Mouse (Mus musculus) MEL (cell line): ENCODE results near the gene Eif5a. TPM values are rescaled to one million over a fixed set of nuclear protein-coding genes. Genes with fewer than 3 reads are reported as not detected.

Experiments used
- DNase-seq: peaks from one replicate; pipeline ENCODE4 v3.0.0; 2011; ENCODE audit warnings: low read depth, low spot score
- H3K27ac ChIP-seq: 2 replicates; pipeline ENCODE4 v1.5.1; 2012; ENCODE audit warnings: low read depth, mild to moderate bottlenecking, control low read depth, low read length, moderate library complexity; ENCODE audit not compliant: control insufficient read depth
- H3K27me3 ChIP-seq, 2 experiments: fragments of 150-350 bp in 1 of 2; sonication (generic) in 1 of 2; 2 replicates each; pipeline ENCODE4 v1.6.1; 2012; ENCODE audit warnings: low read length in 2 of 2, mild to moderate bottlenecking in 2 of 2, improper control_type of control experiment in 1 of 2, moderate library complexity in 1 of 2; ENCODE audit not compliant: insufficient read depth in 2 of 2, control insufficient read depth in 1 of 2
- H3K36me3 ChIP-seq, 2 experiments: 2 replicates each; pipeline ENCODE4 v1.6.1; 2012 to 2014; ENCODE audit warnings: low read length in 2 of 2, improper control_type of control experiment in 1 of 2, inconsistent platforms in 1 of 2, mild to moderate bottlenecking in 1 of 2; ENCODE audit not compliant: insufficient read depth in 2 of 2, control insufficient read depth in 1 of 2
- H3K4me1 ChIP-seq, 2 experiments: fragments of 150-350 bp in 1 of 2; sonication (generic) in 1 of 2; 2 replicates each; pipeline ENCODE4 v1.6.1; 2012; ENCODE audit warnings: low read length in 2 of 2, improper control_type of control experiment in 1 of 2, mild to moderate bottlenecking in 1 of 2; ENCODE audit not compliant: insufficient read depth in 2 of 2, control insufficient read depth in 1 of 2
- H3K4me3 ChIP-seq, 2 experiments: fragments of 150-350 bp in 1 of 2; sonication (generic) in 1 of 2; 2 replicates each; pipeline ENCODE4 v1.5.1; 2012; ENCODE audit warnings: low read depth in 2 of 2, low read length in 2 of 2, mild to moderate bottlenecking in 2 of 2, moderate library complexity in 2 of 2, control low read depth in 1 of 2, improper control_type of control experiment in 1 of 2; ENCODE audit not compliant: control insufficient read depth in 1 of 2, insufficient read depth in 1 of 2
- H3K79me2 ChIP-seq: 2 replicates; pipeline ENCODE4 v1.6.1; 2012; ENCODE audit warnings: mild to moderate bottlenecking, low read length, moderate library complexity; ENCODE audit not compliant: control insufficient read depth, poor library complexity, insufficient read depth
- H3K9ac ChIP-seq: 2 replicates; pipeline ENCODE4 v1.6.1; 2012; ENCODE audit warnings: low read depth, mild to moderate bottlenecking, control low read depth, low read length, moderate library complexity; ENCODE audit not compliant: control insufficient read depth, poor library complexity, severe bottlenecking
- H3K9me3 ChIP-seq: fragments of 150-350 bp; sonication (generic); replicated peaks from 2 replicates; pipeline ENCODE4 v1.6.1; 2012; ENCODE audit warnings: mild to moderate bottlenecking, low read length, improper control_type of control experiment, moderate library complexity; ENCODE audit not compliant: insufficient read depth
- BHLHE40 ChIP-seq: IDR thresholded peaks from 2 replicates; pipeline ENCODE4 v1.6.1; 2012; ENCODE audit warnings: low read depth, mild to moderate bottlenecking, inconsistent platforms, low read length, improper control_type of control experiment, borderline replicate concordance
- CHD2 ChIP-seq: IDR thresholded peaks from 2 replicates; pipeline ENCODE4 v1.6.1; 2011; ENCODE audit warnings: low read length, improper control_type of control experiment
- CTCF ChIP-seq, 3 experiments: IDR thresholded peaks in 2 of 3; conservative IDR thresholded peaks in 1 of 3; 2 replicates each; pipeline ENCODE4 v1.5.1; 2011 to 2012; ENCODE audit warnings: low read length in 3 of 3, low read depth in 2 of 3, mild to moderate bottlenecking in 2 of 3, improper control_type of control experiment in 1 of 3, inconsistent platforms in 1 of 3, mixed read lengths in 1 of 3, moderate library complexity in 1 of 3; ENCODE audit not compliant: control insufficient read depth in 1 of 3, insufficient read depth in 1 of 3, poor library complexity in 1 of 3, severe bottlenecking in 1 of 3
- ELF1 ChIP-seq: IDR thresholded peaks from 2 replicates; pipeline ENCODE4 v1.6.1; 2014; ENCODE audit warnings: low read depth, mild to moderate bottlenecking, inconsistent platforms, low read length, improper control_type of control experiment, moderate library complexity
- EP300 ChIP-seq, 2 experiments: IDR thresholded peaks; 2 replicates each; pipeline ENCODE4 v1.6.1; 2011; ENCODE audit warnings: improper control_type of control experiment in 2 of 2, low read length in 2 of 2, low read depth in 1 of 2, mild to moderate bottlenecking in 1 of 2
- GABPA ChIP-seq: IDR thresholded peaks from 2 replicates; pipeline ENCODE4 v1.6.1; 2012; ENCODE audit warnings: low read depth, mild to moderate bottlenecking, inconsistent platforms, low read length, improper control_type of control experiment, moderate library complexity
- HCFC1 ChIP-seq: IDR thresholded peaks from 2 replicates; pipeline ENCODE4 v1.6.1; 2012; ENCODE audit warnings: low read depth, mild to moderate bottlenecking, inconsistent platforms, low read length, improper control_type of control experiment, moderate library complexity
- JUND ChIP-seq: IDR thresholded peaks from 2 replicates; pipeline ENCODE4 v1.6.1; 2011; ENCODE audit warnings: low read depth, mild to moderate bottlenecking, improper control_type of control experiment, low read length
- KAT2A ChIP-seq: conservative IDR thresholded peaks from 2 replicates; pipeline ENCODE4 v1.6.1; 2012; ENCODE audit warnings: low read depth, low read length, improper control_type of control experiment, inconsistent platforms
- MAFK ChIP-seq: IDR thresholded peaks from 2 replicates; pipeline ENCODE4 v1.6.1; 2011; ENCODE audit warnings: low read depth, mild to moderate bottlenecking, low read length, improper control_type of control experiment, borderline replicate concordance
- MAZ ChIP-seq: IDR thresholded peaks from 2 replicates; pipeline ENCODE4 v1.6.1; 2012; ENCODE audit warnings: low read depth, mild to moderate bottlenecking, inconsistent platforms, low read length, improper control_type of control experiment
- MYB ChIP-seq: IDR thresholded peaks from 2 replicates; pipeline ENCODE4 v1.6.1; 2011; ENCODE audit warnings: mild to moderate bottlenecking, low read depth, low read length, improper control_type of control experiment
- NELFE ChIP-seq: IDR thresholded peaks from 2 replicates; pipeline ENCODE4 v1.6.1; 2011; ENCODE audit warnings: low read depth, low read length, improper control_type of control experiment
- NRF1 ChIP-seq: IDR thresholded peaks from 2 replicates; pipeline ENCODE4 v1.6.1; 2014; ENCODE audit warnings: low read depth, mild to moderate bottlenecking, inconsistent platforms, low read length, improper control_type of control experiment, moderate library complexity; ENCODE audit not compliant: poor library complexity, insufficient read depth, severe bottlenecking
- POLR2AphosphoS2 ChIP-seq: IDR thresholded peaks from 2 replicates; pipeline ENCODE4 v1.6.1; 2011; ENCODE audit warnings: low read length, improper control_type of control experiment
- POLR2AphosphoS5 ChIP-seq: IDR thresholded peaks from 2 replicates; pipeline ENCODE4 v1.6.1; 2012; ENCODE audit warnings: low read depth, borderline replicate concordance, mild to moderate bottlenecking, inconsistent platforms, low read length, moderate library complexity, mixed read lengths
- RAD21 ChIP-seq: IDR thresholded peaks from 2 replicates; pipeline ENCODE4 v1.6.1; 2011; ENCODE audit warnings: mild to moderate bottlenecking, low read depth, low read length, improper control_type of control experiment
- RCOR1 ChIP-seq: IDR thresholded peaks from 2 replicates; pipeline ENCODE4 v1.6.1; 2012; ENCODE audit warnings: low read depth, mild to moderate bottlenecking, inconsistent platforms, low read length, improper control_type of control experiment
- SIN3A ChIP-seq: IDR thresholded peaks from 2 replicates; pipeline ENCODE4 v1.6.1; 2012; ENCODE audit warnings: low read length, improper control_type of control experiment, inconsistent platforms
- SMC3 ChIP-seq: IDR thresholded peaks from 2 replicates; pipeline ENCODE4 v1.6.1; 2011; ENCODE audit warnings: low read depth, low read length, improper control_type of control experiment
- TAL1 ChIP-seq: IDR thresholded peaks from 2 replicates; pipeline ENCODE4 v1.6.1; 2012; ENCODE audit warnings: mild to moderate bottlenecking, inconsistent platforms, low read length, moderate library complexity, mixed read lengths
- TBP ChIP-seq: IDR thresholded peaks from 2 replicates; pipeline ENCODE4 v1.8.0; 2011; ENCODE audit warnings: low read depth, low read length, improper control_type of control experiment
- TCF12 ChIP-seq: IDR thresholded peaks from 2 replicates; pipeline ENCODE4 v1.6.1; 2014; ENCODE audit warnings: low read depth, mild to moderate bottlenecking, inconsistent platforms, low read length, improper control_type of control experiment, moderate library complexity
- UBTF ChIP-seq: IDR thresholded peaks from 2 replicates; pipeline ENCODE4 v1.6.1; 2012; ENCODE audit warnings: low read depth, mild to moderate bottlenecking, inconsistent platforms, low read length, improper control_type of control experiment, moderate library complexity, borderline replicate concordance; ENCODE audit not compliant: insufficient read depth
- USF1 ChIP-seq: IDR thresholded peaks from 2 replicates; pipeline ENCODE4 v1.6.1; 2014; ENCODE audit warnings: low read depth, mild to moderate bottlenecking, inconsistent platforms, low read length, improper control_type of control experiment, moderate library complexity
- USF2 ChIP-seq, 2 experiments: IDR thresholded peaks; 2 replicates each; pipeline ENCODE4 v1.6.1; 2011 to 2012; ENCODE audit warnings: improper control_type of control experiment in 2 of 2, low read length in 2 of 2, borderline replicate concordance in 1 of 2, inconsistent platforms in 1 of 2, low read depth in 1 of 2, mild to moderate bottlenecking in 1 of 2; ENCODE audit not compliant: insufficient read depth in 1 of 2
- ZC3H11A ChIP-seq: IDR thresholded peaks from 2 replicates; pipeline ENCODE4 v1.6.1; 2012; ENCODE audit warnings: low read depth, mild to moderate bottlenecking, inconsistent platforms, low read length, improper control_type of control experiment
- ZKSCAN1 ChIP-seq: IDR thresholded peaks from 2 replicates; pipeline ENCODE4 v1.6.1; 2012; ENCODE audit warnings: low read depth, mild to moderate bottlenecking, inconsistent platforms, low read length, improper control_type of control experiment, moderate library complexity
- ZMIZ1 ChIP-seq: IDR thresholded peaks from 2 replicates; pipeline ENCODE4 v1.6.1; 2012; ENCODE audit warnings: low read depth, mild to moderate bottlenecking, inconsistent platforms, low read length, improper control_type of control experiment, moderate library complexity
- ZNF384 ChIP-seq: IDR thresholded peaks from 2 replicates; pipeline ENCODE4 v1.6.1; 2012; ENCODE audit warnings: low read depth, mild to moderate bottlenecking, inconsistent platforms, low read length, improper control_type of control experiment
- polyA plus RNA-seq, 2 experiments: library from polyadenylated mRNA; stranded (reverse) in 1 of 2; unstranded in 1 of 2; fragments of >175 nt in 1 of 2; fragments of >200 nt in 1 of 2; gene quantifications; 2 replicates each; pipeline versions ENCODE4 v1.2.1 to v1.2.4; 2012; ENCODE audit warnings: low replicate concordance in 2 of 2, low read depth in 1 of 2; ENCODE audit not compliant: insufficient read length in 2 of 2, insufficient read depth in 1 of 2, missing spikeins in 1 of 2
- total RNA-seq: library from RNA; depleted of rRNA; stranded (reverse); fragments of 300-350 nt; gene quantifications from 2 replicates; pipeline ENCODE4 v1.2.3, GENCODE M21; 2012

The Eif5a gene
- total and polyA plus RNA-seq, 3 experiments: 1,272 to 3,185 (median 1,428) TPM

DNA sequence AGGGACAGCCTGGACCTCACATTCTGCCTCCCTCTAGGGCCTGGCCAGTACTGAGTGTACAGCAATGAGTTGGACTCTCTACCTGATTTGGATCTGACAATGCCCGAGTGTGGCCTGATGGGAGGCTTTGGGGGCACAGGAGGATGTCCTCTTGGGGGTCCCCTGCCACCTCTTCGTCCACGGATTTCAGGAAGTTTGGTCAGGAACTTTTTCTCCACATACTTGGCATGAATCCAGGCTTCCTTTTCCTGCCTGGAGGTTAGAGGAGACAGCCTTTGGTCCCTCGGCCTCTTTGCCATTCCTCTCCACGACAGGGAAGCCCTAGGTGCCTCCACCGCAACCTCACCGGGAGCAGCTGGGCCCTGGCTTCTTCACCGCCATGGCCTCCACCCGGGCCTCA is 37.5 kb downstream of the Eif5a start:
- peaks cover 8 to 35% of the 10 kb centered on the region in 2 experiments for H3K4me1 ChIP-seq
- no peak for DNase-seq
- peaks cover 0 to 16% of the 10 kb centered on the region in 2 experiments; a peak in 2 of 4 replicates for H3K36me3 ChIP-seq
- no peak overlapping the region for H3K9ac ChIP-seq
- H3K79me2 ChIP-seq: no peaks in the 10 kb centered on the region
- TF ChIP-seq ZNF384 (no peak), POLR2AphosphoS5 (no peak), ZKSCAN1 (no peak), NELFE (no peak), TBP (no peak), UBTF (no peak), ZMIZ1 (no peak), RAD21 (no peak), CTCF (IDR thresholded peaks at IDR 0.05 in 2 of 3, conservative IDR thresholded peaks at IDR 0.05 in 1 of 3; ENCODE audit: control insufficient read depth in 1 of 3, insufficient read depth in 1 of 3, low read depth in 2 of 3, low read length in 3 of 3, poor library complexity in 1 of 3, severe bottlenecking in 1 of 3) (no peak), HCFC1 (no peak), MAZ (no peak), MYB (no peak)
- no peak overlapping the region for H3K4me3 ChIP-seq
- H3K27me3 ChIP-seq: no peaks in the 10 kb centered on the region
- no peaks in the 10 kb centered on the region for H3K9me3 ChIP-seq
- H3K27ac ChIP-seq: 0 out of 2 replicates have a peak overlapping the region, but pooled peaks have one; percentile 13

DNA sequence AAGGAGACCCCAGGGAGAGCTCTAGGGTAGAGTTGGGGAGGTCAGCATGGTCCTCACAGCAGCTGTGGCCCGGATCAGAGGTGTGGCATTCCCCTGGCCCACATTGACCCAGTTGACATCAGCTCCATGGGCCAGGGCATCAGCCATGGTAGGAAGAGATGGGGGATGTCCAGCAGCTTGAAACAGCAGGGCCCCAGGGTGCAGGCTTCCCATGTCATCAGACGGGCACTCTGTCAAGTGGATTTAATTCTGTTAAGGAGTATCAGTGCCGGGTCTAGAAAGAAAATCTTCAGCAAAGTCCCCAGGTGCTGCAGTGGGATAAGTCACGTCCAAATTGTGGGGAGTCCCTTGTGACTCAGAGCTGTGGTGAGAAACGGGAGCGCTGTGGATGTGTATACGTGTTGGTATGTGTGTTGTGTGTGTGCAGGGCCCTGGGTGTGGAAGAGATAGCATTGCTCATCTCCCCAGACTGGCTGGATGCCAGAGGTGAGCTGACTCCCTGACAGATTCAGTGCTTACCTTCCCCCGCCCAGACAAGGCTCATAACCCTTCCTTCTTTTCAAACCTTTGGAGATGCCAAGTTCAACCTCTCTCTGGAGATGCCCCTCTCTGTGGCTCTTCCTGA is 38.1 kb downstream of the Eif5a start:
- DNase-seq: peak; percentile 96
- no peak overlapping the region for H3K4me3 ChIP-seq
- peak overlapping the region; percentile 25 for H3K27ac ChIP-seq
- H3K4me1 ChIP-seq: peaks cover 12 to 41% of the 10 kb centered on the region in 2 experiments
- H3K27me3 ChIP-seq: no peaks in the 10 kb centered on the region
- H3K9ac ChIP-seq: no peak overlapping the region
- peaks cover 0 to 22% of the 10 kb centered on the region in 2 experiments; a peak in 2 of 4 replicates for H3K36me3 ChIP-seq
- H3K9me3 ChIP-seq: no peaks in the 10 kb centered on the region
- no peaks in the 10 kb centered on the region for H3K79me2 ChIP-seq
- TF ChIP-seq UBTF: no peak
- TF ChIP-seq RCOR1: peak; percentile 81
- TF ChIP-seq HCFC1: peak; percentile 31; the same call in 1 of the 2 replicates
- TF ChIP-seq KAT2A: no peak
- TF ChIP-seq POLR2AphosphoS5: no peak
- TF ChIP-seq MAFK: no peak
- no peak for TF ChIP-seq SMC3
- TF ChIP-seq JUND: peak; percentile 44; the same call in 1 of the 2 replicates
- no peak for TF ChIP-seq POLR2AphosphoS2
- TF ChIP-seq USF1: no peak
- TF ChIP-seq GABPA: no peak
- TF ChIP-seq TCF12: peak; percentile 80
- TF ChIP-seq MYB: peak; percentile 50; the same call in 1 of the 2 replicates
- TF ChIP-seq EP300 (IDR thresholded peaks at IDR 0.05; ENCODE audit: low read depth in 1 of 2, low read length in 2 of 2): peak; percentile 75 to 91; a peak in 3 of 4 replicates
- 0 out of 2 replicates have a peak, but pooled peaks have one; percentile 38 for TF ChIP-seq NELFE
- TF ChIP-seq ELF1: no peak
- peak; percentile 69 for TF ChIP-seq TAL1
- peak; percentile 46 for TF ChIP-seq SIN3A
- TF ChIP-seq ZC3H11A: no peak
- TF ChIP-seq MAZ: peak; percentile 69; the same call in 1 of the 2 replicates
- no peak for TF ChIP-seq CHD2
- TF ChIP-seq BHLHE40: peak; percentile 32; the same call in 1 of the 2 replicates
- no peak for TF ChIP-seq NRF1
- no peak for TF ChIP-seq USF2 (IDR thresholded peaks at IDR 0.05; ENCODE audit: borderline replicate concordance in 1 of 2, insufficient read depth in 1 of 2, low read depth in 1 of 2, low read length in 2 of 2)
